Comparison of ENCODE assay signal across 8 mouse cellular contexts in the genomic region with DNA sequence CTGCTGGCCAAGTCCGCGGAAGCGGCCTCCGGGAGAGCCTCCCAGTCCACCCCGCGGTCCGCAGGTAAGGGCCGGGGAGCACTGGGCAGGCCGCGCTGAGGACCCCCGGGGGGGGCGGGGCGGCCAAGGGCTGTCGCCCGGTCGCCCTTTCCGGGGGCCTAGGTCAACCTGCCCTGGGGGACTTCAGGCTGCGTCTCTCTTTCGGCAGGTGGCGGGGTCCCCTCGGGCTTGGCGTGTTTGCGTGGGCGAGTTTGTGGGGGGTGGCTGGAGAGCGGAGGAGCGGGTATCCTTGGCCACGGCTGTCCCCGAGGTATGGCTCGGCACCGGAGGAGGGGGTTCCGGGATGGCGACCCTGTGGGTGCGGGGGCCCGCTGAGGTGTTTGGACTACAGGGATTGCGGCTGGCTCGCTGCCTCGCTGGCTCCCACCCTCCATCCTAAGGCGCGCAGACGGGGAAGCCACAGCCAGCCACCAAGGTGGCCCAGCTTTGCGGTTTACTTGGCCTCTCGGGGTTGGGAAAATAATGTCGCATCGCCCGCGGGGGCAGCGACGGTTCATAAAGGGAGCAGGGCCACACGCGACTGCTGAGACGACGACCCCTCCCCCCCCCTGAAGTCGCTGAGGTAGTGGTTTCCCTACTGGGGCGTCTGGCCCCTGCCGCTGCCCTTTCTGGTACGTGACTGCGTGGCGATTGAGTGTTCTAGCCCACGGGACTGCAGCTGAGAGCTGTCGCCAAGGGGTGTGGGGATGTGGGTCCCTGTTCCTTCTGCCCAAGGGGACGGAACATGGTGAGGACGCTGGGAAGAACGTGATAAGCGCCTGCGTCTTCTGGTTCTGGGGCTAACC. TPM values are rescaled to one million over a fixed set of nuclear protein-coding genes. Genes with fewer than 3 reads are reported as not detected.
DNase-seq lines count a peak whose midpoint lies in the region; ATAC-seq and TF ChIP-seq lines count a peak whose summit lies in the region.

No protein-coding gene starts in this region.

- peak overlapping the region; percentile 56 for H3K9ac ChIP-seq in forebrain, embryonic 14.5 days (ENCODE audit: low read length)

- no peaks in the 10 kb centered on the region for H3K9me3 ChIP-seq in forebrain, embryonic 14.5 days (replicated peaks; ENCODE audit: control insufficient read depth, low read length)

- peak overlapping the region; percentile 5 for H3K4me3 ChIP-seq in lung, adult 2 months (replicated peaks; ENCODE audit: extremely low read depth, low read depth, low read length)
- peak overlapping the region; percentile 52 for H3K4me3 ChIP-seq in forebrain, embryonic 14.5 days (ENCODE audit: low read depth, low read length)

- no peaks in the 10 kb centered on the region for H3K36me3 ChIP-seq in forebrain, embryonic 14.5 days (ENCODE audit: control insufficient read depth, insufficient read depth, low read length)
- no peaks in the 10 kb centered on the region for H3K36me3 ChIP-seq in splenic B cell, adult 2 months (ENCODE audit: control insufficient read depth, insufficient read depth, low read length, poor library complexity, severe bottlenecking)

- no peak for TF ChIP-seq POLR2A in lung, adult 2 months (IDR thresholded peaks at IDR 0.05; ENCODE audit: borderline replicate concordance, extremely low read depth, low read depth, low read length)

- H3K4me1 ChIP-seq in lung, adult 2 months (ENCODE audit: control insufficient read depth, insufficient read depth, low read length) = 0 out of 2 replicates have a peak, but pooled peaks cover 2% of the 10 kb centered on the region
- H3K4me1 ChIP-seq in forebrain, embryonic 14.5 days (ENCODE audit: control insufficient read depth, insufficient read depth, low read length) = no peaks in the 10 kb centered on the region

- peak overlapping the region; percentile 66 for H3K4me2 ChIP-seq in forebrain, embryonic 14.5 days (ENCODE audit: low read length)

- peak; percentile 63 for ATAC-seq in forebrain, embryonic 14.5 days
- ATAC-seq in megakaryocyte-erythroid progenitor cell, adult 5-6 weeks (replicated peaks; ENCODE audit: low FRiP score, low TSS enrichment, poor library complexity, severe bottlenecking) = peak; percentile 79; the same call in 1 of the 2 replicates

- DNase-seq in lung, adult 2 months = no peak
- DNase-seq in lung, postnatal 10 days = no peak
- peak; percentile 53 for DNase-seq in cerebellum, adult 11-12 months
- DNase-seq in forebrain, embryonic 14.5 days (ENCODE audit: low spot score) = peak; percentile 13
- peak; percentile 0 to 5 for DNase-seq in layer of hippocampus, adult 18-20 months (ENCODE audit: low spot score in 2 of 2)
- peak; percentile 2 for DNase-seq in splenic B cell, adult 2 months (ENCODE audit: low read depth, low spot score)
- no peak for DNase-seq in urinary bladder, postnatal 36 days (ENCODE audit: low spot score in 2 of 2)

- TF ChIP-seq CTCF in lung, adult 2 months (IDR thresholded peaks at IDR 0.05; ENCODE audit: insufficient read depth, low read length) = no peak

- no peaks in the 10 kb centered on the region for H3K27me3 ChIP-seq in forebrain, embryonic 14.5 days (replicated peaks; ENCODE audit: control insufficient read depth, insufficient read depth, low read length)
- no peaks in the 10 kb centered on the region for H3K27me3 ChIP-seq in splenic B cell, adult 2 months (ENCODE audit: control insufficient read depth, insufficient read depth, low read length, poor library complexity, severe bottlenecking)

- WGBS in lung, adult 2 months = 24% methylated on average over 63 of the region's 65 CpGs
- WGBS in forebrain, embryonic 14.5 days = 36% methylated on average over 53 of the region's 65 CpGs

- H3K27ac ChIP-seq in forebrain, embryonic 14.5 days (ENCODE audit: low read depth, low read length) = peak overlapping the region; percentile 39; the same call in 1 of the 2 replicates

RNA-seq across cellular contexts. Expression of a gene that starts 0.7 kb away (rescaled TPM):
- polyA plus RNA-seq in lung, adult 2 months (2012; rRNA removed) = 0.06 and 0.09 TPM in 2 replicates
- polyA plus RNA-seq in forebrain, embryonic 14.5 days (2014; fragmentation: Nextera tagmentation; extraction: Ambion mirVana) = 12.3 and 15.3 TPM in 2 replicates
- 100 to 1,000 TPM in 1 of 2 experiments, 10 to 100 TPM in 1; 93.5 to 128 TPM for total RNA-seq in layer of hippocampus, adult 18-20 months (2021)
- total RNA-seq in megakaryocyte-erythroid progenitor cell, adult 5-6 weeks (2014; fragmentation: Nextera tagmentation) = not detected in 2 replicates
- total RNA-seq in megakaryocyte-erythroid progenitor cell, adult 5-6 weeks (2017) = not detected in 2 replicates

RNA-seq across cellular contexts. Expression of a gene that starts 43.1 kb away (rescaled TPM):
- polyA plus RNA-seq in lung, adult 2 months (2012; rRNA removed) = 36.8 and 77.7 TPM in 2 replicates
- polyA plus RNA-seq in forebrain, embryonic 14.5 days (2014; fragmentation: Nextera tagmentation; extraction: Ambion mirVana) = 114 and 123 TPM in 2 replicates
- total RNA-seq in layer of hippocampus, adult 18-20 months (2021) = 100 to 1,000 TPM; 128 to 134 TPM
- 58.9 and 67.5 TPM in 2 replicates for total RNA-seq in megakaryocyte-erythroid progenitor cell, adult 5-6 weeks (2014; fragmentation: Nextera tagmentation)
- total RNA-seq in megakaryocyte-erythroid progenitor cell, adult 5-6 weeks (2017) = 59.2 and 77.4 TPM in 2 replicates

Comparison
In these comparisons a context has a peak if more than half of its experiments do, and no peak if none do; other contexts are left out.
1. DNase-seq: peak in cerebellum, adult 11-12 months (single experiment), forebrain, embryonic 14.5 days (single experiment), layer of hippocampus, adult 18-20 months (2 of 2) and splenic B cell, adult 2 months (single experiment); none in lung, adult 2 months (single experiment), lung, postnatal 10 days (single experiment) and urinary bladder, postnatal 36 days (0 of 2).
2. RNA of a gene that starts 0.7 kb away (total RNA-seq): 93.5 to 128 TPM in layer of hippocampus, adult 18-20 months; not detected in megakaryocyte-erythroid progenitor cell, adult 5-6 weeks; every median in the first group is over 10 times any median in the second.